Mouse (Mus musculus): ENCODE measurements around the gene Rab14.
A peak's percentile ranks its signal among the peaks of the same experiment; 100 is the strongest.

Gene Rab14

GRCm38 (mm10) chr2:35199971-35200897, 686 bp downstream of the Rab14 start:
- DNase-seq = peak; percentile 41

GRCm38 (mm10) chr2:35199541-35199940, 1.4 kb downstream of the Rab14 start:
- DNase-seq = no peak

- peak; percentile 40 for DNase-seq
Observed at GRCm38 (mm10) chr2:35195626-35196544, 5.0 kb downstream of the Rab14 start.

GRCm38 (mm10) chr2:35193976-35194375, 6.9 kb downstream of the Rab14 start:
- DNase-seq = no peak

- DNase-seq = no peak
Observed at GRCm38 (mm10) chr2:35188929-35189328, 12.0 kb downstream of the Rab14 start.

GRCm38 (mm10) chr2:35183115-35183673, 17.7 kb downstream of the Rab14 start:
- DNase-seq = no peak

DNA sequence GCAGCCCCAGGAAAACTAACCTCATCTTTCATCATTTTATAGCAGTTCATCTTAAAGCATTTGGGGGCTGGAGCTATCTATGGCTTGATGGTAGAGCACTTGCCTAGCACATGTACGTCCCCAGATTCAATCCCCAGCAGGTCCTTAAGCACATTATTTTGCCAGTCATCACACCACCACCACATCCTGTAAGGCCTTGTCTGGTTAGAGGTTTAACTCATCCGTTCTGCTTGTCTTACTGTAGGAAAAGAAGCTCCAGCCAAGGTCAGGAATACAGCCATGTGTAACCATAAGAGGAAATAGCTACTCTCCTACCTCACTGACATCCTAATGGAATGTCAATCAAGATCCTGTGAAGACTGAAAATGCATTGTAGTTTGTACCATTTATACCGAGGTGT, 22.8 kb downstream of the Rab14 start:
- DNase-seq = no peak

DNA sequence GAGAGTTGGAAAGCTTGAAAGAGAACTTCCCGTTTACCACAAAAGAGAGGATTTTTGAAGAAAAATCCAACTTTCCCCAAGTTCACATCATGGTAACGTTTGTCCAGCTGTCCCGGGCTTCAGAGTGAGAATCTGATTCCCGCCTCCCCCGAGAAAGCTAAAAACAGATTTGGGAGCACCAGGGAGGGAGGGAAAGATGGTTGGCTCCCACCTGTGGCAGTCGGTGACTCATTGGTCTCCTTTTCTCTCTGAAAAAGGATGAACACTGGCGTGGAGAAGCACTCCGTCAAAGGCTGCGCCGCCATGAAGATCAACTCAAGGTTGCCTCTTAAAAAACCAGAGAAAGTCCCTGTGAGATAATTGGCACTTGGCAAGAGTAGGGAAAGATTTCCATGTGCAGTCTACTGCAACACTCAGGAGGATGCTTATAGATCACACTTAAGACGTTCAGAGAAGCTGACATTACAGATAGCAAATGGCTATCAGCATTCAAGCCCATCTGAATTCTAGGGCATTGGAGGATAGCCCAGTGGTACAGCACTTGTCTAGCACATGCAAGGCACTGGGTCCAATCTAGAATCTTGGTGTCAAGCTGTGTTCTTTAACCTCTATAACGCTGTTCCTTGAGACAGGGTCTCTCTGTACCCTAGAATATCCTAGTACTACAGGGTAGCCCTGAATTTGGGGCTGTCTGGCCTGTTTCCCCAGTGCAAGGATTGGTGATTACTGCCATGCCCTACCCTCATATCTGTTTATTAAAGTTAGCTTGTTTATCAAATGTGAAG, 25.4 kb downstream of the Rab14 start:
- no peak for DNase-seq

GRCm38 (mm10) chr2:35174100-35174499, 26.8 kb downstream of the Rab14 start:
- DNase-seq = peak; percentile 38

- DNase-seq = no peak
Observed at GRCm38 (mm10) chr2:35173666-35174065, 27.3 kb downstream of the Rab14 start.

- no peak for DNase-seq
Observed at GRCm38 (mm10) chr2:35172246-35172645, 28.7 kb downstream of the Rab14 start.

GRCm38 (mm10) chr2:35171341-35171861, 29.5 kb downstream of the Rab14 start:
- DNase-seq = peak; percentile 90

DNA sequence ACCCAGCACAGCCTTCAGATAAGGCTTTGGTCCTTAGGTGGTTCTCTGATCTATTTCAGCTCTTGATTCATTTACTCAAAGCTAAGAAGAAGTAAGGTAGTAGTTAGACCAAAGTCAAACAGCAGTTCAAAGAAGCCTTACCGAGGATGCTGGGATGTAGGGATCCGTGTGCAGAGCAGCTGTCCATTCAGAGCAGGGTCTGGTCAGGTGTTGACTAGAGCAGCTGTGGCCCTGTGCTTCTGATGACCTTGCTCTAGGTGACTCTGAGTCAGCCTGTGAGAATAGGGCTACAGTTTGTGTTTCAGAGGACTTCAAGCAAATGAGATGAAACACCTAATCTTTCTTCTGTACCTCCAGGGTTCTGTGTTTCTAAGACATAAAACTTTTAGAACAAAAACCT, 31.5 kb downstream of the Rab14 start:
- DNase-seq = no peak

DNA sequence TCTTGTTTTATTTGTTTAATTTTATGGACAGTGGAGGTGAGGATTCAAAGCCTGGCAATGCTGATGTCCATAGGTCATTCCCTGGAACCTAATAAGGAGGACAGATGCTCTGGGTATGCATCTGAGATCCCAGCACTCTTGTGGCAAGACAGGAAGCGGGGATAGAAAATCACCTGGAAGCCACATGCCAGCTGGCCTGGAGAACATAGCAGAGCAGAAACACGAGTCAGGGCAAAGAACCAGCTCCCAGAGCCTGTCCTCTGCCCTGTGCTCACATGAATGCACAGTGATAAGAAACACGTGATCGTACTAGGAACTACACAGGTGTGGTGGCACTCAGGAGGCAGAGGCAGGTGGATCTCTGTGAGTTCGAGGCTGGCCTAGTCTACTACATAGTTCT, 34.1 kb downstream of the Rab14 start:
- no peak for DNase-seq

DNA sequence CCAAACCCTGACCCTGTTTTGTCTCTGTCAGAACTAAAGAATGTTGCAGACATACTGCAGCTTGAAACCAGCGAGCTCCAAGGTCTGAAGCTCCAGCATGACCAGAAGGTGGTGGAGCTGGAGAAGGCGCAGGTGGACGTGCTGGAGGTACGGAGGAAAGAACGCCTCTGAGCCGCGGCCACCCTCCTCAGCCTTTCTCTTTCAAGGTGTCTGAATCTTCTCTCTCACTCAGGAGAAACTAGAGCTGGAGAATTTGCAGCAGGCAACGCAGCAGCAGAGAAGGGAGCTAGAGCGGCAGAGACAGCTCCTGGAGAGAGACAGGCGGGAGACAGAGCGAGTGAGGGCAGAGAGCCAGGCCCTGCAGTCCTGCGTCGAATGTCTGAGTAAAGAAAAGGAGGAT, 35.5 kb downstream of the Rab14 start:
- no peak for DNase-seq

DNA sequence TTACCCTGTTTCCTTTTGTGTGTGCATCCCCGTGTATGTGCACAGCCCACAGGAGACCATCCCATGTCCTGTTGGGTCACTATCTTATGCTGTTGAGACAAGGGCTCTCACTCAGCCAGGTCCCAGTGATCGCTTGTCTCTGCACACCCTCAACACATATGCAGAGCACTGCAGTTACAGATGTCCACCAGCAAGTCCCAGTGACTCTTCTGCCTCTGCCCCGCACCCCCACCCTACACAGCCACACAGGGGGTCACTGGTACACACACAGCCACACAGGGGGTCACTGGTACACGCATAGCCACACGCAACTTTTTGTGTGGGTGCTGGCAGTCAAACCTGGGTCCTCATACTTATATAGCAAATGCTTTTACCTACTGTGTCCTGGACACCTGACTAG, 37.5 kb downstream of the Rab14 start:
- no peak for DNase-seq

DNA sequence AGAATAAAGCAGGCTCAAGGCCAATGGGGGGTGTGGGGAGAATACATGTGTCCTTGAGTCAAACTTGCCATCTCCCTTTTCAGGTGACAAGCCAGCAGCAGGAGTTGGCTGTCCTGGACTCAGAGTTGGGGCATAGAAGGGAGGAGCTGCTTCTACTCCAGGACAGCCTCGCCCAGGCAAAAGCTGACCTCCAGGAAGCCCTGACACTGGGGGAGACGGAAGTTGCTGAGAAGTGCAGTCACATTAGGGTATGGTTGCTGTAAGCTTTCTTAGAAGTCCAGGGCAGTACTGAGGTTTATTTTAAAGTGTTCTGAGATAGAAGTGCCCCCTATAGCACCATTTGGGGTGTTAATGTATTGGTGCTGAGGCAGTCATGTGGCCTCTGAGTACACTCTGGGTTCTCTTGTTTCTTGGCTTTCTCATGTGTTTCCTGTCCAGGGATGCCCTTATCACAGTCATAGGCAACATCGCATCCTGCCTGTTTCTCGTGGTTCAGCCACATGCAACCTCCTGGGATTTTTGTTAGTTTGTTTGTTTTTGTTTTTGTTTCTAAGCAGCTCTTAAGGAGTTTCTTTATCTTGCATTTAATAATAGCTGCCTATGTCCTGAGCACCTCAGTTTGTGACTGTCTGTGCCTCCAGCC, 39.0 kb downstream of the Rab14 start:
- no peak for DNase-seq

- DNase-seq = peak; percentile 73
Observed at GRCm38 (mm10) chr2:35160206-35160605, 40.7 kb downstream of the Rab14 start.

DNA sequence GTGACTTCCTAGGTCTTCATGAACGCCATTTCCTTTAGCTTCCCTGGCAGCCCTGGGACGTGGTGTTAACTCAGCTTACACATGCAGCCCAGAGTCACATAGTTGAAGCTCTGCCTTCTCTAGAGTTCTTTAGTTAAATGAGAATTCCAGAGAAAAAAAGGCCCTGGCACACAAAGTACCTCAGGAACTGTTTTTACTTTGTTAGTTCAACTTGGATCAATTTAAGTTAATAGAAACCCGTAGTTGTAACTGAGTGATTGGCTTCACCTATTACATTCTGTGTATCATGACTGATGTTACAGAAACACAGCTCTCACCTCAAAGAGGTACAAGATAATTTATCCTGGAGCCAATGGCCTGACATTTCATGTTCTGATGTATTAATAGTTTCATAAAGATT, 42.6 kb downstream of the Rab14 start:
- no peak for DNase-seq

- peak; percentile 25 for DNase-seq
Observed at GRCm38 (mm10) chr2:35157836-35158235, 43.1 kb downstream of the Rab14 start.

DNA sequence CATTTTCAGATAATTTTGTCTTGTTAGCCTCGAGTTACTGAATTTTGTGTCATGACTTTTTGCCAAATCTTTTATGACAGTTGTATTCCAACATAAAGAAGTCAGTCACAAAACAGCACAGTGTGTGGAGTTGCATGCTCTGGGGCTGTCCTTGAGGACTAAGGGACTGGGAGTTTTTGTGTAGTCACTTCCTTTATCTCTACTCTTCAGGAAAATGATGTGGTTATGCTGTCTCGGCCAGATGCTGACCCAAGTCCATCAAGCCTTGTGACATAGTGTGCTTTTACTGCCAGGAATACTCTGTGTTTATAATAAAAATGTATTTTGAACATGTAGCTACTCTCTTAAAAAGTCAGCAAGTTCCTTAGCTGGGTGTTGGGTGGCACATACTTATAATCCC, 43.9 kb downstream of the Rab14 start:
- DNase-seq = no peak
